Mouse (Mus musculus): ENCODE measurements at regions not wholly inside any gene's neighbourhood (a gene's known extent, or its start where the extent isn't known, plus 50 kb on each side); places are given as distances from the start of the nearest gene placed in this dataset.

GRCm38 (mm10) chr3:103494043-103494442, 81.0 kb upstream of the Syt6 start:
- TF ChIP-seq POLR2A (IDR thresholded peaks at IDR 0.05; ENCODE audit: extremely low read depth, insufficient read depth, low read length) (no peak), CTCF (IDR thresholded peaks at IDR 0.05; ENCODE audit: low read depth, low read length) (no peak)
- WGBS: 84% methylated on average over 3 of the region's 3 CpGs

GRCm38 (mm10) chr3:103496083-103496482, 78.9 kb upstream of the Syt6 start:
- no peaks in the 10 kb centered on the region for H3K4me1 ChIP-seq (ENCODE audit: control insufficient read depth, insufficient read depth, low read length)
- H3K79me2 ChIP-seq (ENCODE audit: control insufficient read depth, insufficient read depth, low read length): no peaks in the 10 kb centered on the region
- WGBS: 85% methylated on average over 6 of the region's 6 CpGs
- TF ChIP-seq POLR2A (IDR thresholded peaks at IDR 0.05; ENCODE audit: extremely low read depth, insufficient read depth, low read length) (no peak), CTCF (IDR thresholded peaks at IDR 0.05; ENCODE audit: low read depth, low read length) (no peak)
- no peak overlapping the region for H3K9ac ChIP-seq (ENCODE audit: low read depth, low read length)
- DNase-seq (ENCODE audit: extremely low read depth, low read depth, low spot score): no peak
- no peak overlapping the region for H3K4me3 ChIP-seq (ENCODE audit: insufficient read depth, low read depth, low read length)
- no peak overlapping the region for H3K27ac ChIP-seq (replicated peaks; ENCODE audit: insufficient read depth, low read depth, low read length)
- H3K27me3 ChIP-seq (ENCODE audit: control insufficient read depth, insufficient read depth, low read length): no peaks in the 10 kb centered on the region
- H3K36me3 ChIP-seq (ENCODE audit: control insufficient read depth, insufficient read depth, low read length): no peaks in the 10 kb centered on the region

More at GRCm38 (mm10) chr3:103494043-103494442, 81.0 kb upstream of the Syt6 start:
- no peak overlapping the region for H3K9ac ChIP-seq (ENCODE audit: low read depth, low read length)
- no peak overlapping the region for H3K4me3 ChIP-seq (ENCODE audit: insufficient read depth, low read depth, low read length)
- no peak for DNase-seq (ENCODE audit: extremely low read depth, low read depth, low spot score)
- no peak overlapping the region for H3K27ac ChIP-seq (replicated peaks; ENCODE audit: insufficient read depth, low read depth, low read length)
- no peaks in the 10 kb centered on the region for H3K36me3 ChIP-seq (ENCODE audit: control insufficient read depth, insufficient read depth, low read length)
- H3K27me3 ChIP-seq (ENCODE audit: control insufficient read depth, insufficient read depth, low read length): no peaks in the 10 kb centered on the region
- H3K4me1 ChIP-seq (ENCODE audit: control insufficient read depth, insufficient read depth, low read length): no peaks in the 10 kb centered on the region
- no peaks in the 10 kb centered on the region for H3K79me2 ChIP-seq (ENCODE audit: control insufficient read depth, insufficient read depth, low read length)

- DNase-seq (ENCODE audit: extremely low read depth, low read depth, low spot score): no peak
- Histone ChIP-seq H3K4me1 (ENCODE audit: control insufficient read depth, insufficient read depth, low read length) (no peaks in the 10 kb centered on the region), H3K4me3 (ENCODE audit: insufficient read depth, low read depth, low read length) (no peak overlapping the region), H3K36me3 (ENCODE audit: control insufficient read depth, insufficient read depth, low read length) (no peaks in the 10 kb centered on the region), H3K27me3 (ENCODE audit: control insufficient read depth, insufficient read depth, low read length) (no peaks in the 10 kb centered on the region), H3K27ac (replicated peaks; ENCODE audit: insufficient read depth, low read depth, low read length) (no peak overlapping the region), H3K79me2 (ENCODE audit: control insufficient read depth, insufficient read depth, low read length) (no peaks in the 10 kb centered on the region), H3K9ac (ENCODE audit: low read depth, low read length) (no peak overlapping the region)
- TF ChIP-seq CTCF (IDR thresholded peaks at IDR 0.05; ENCODE audit: low read depth, low read length) (no peak), POLR2A (IDR thresholded peaks at IDR 0.05; ENCODE audit: extremely low read depth, insufficient read depth, low read length) (no peak)
- WGBS: 94% methylated on average over 3 of the region's 3 CpGs
Measured at GRCm38 (mm10) chr3:103496683-103497082, 78.3 kb upstream of the Syt6 start.

GRCm38 (mm10) chr3:103497696-103498095, 77.3 kb upstream of the Syt6 start:
- no peaks in the 10 kb centered on the region for H3K4me1 ChIP-seq (ENCODE audit: control insufficient read depth, insufficient read depth, low read length)
- WGBS: 86% methylated on average over 3 of the region's 3 CpGs
- peak; percentile 7 for DNase-seq (ENCODE audit: extremely low read depth, low read depth, low spot score)

GRCm38 (mm10) chr3:103498458-103498857, 76.6 kb upstream of the Syt6 start:
- WGBS: 96% methylated on average over 4 of the region's 4 CpGs
- no peak for DNase-seq (ENCODE audit: extremely low read depth, low read depth, low spot score)
- no peak for TF ChIP-seq POLR2A (IDR thresholded peaks at IDR 0.05; ENCODE audit: extremely low read depth, insufficient read depth, low read length)
- TF ChIP-seq CTCF (IDR thresholded peaks at IDR 0.05; ENCODE audit: low read depth, low read length): no peak
- no peak overlapping the region for H3K27ac ChIP-seq (replicated peaks; ENCODE audit: insufficient read depth, low read depth, low read length)
- H3K9ac ChIP-seq (ENCODE audit: low read depth, low read length): no peak overlapping the region
- H3K36me3 ChIP-seq (ENCODE audit: control insufficient read depth, insufficient read depth, low read length): no peaks in the 10 kb centered on the region
- H3K27me3 ChIP-seq (ENCODE audit: control insufficient read depth, insufficient read depth, low read length): no peaks in the 10 kb centered on the region
- no peaks in the 10 kb centered on the region for H3K79me2 ChIP-seq (ENCODE audit: control insufficient read depth, insufficient read depth, low read length)
- no peak overlapping the region for H3K4me3 ChIP-seq (ENCODE audit: insufficient read depth, low read depth, low read length)
- no peaks in the 10 kb centered on the region for H3K4me1 ChIP-seq (ENCODE audit: control insufficient read depth, insufficient read depth, low read length)

More at GRCm38 (mm10) chr3:103497696-103498095, 77.3 kb upstream of the Syt6 start:
- Histone ChIP-seq H3K36me3 (ENCODE audit: control insufficient read depth, insufficient read depth, low read length) (no peaks in the 10 kb centered on the region), H3K4me3 (ENCODE audit: insufficient read depth, low read depth, low read length) (no peak overlapping the region), H3K79me2 (ENCODE audit: control insufficient read depth, insufficient read depth, low read length) (no peaks in the 10 kb centered on the region), H3K9ac (ENCODE audit: low read depth, low read length) (no peak overlapping the region), H3K27ac (replicated peaks; ENCODE audit: insufficient read depth, low read depth, low read length) (no peak overlapping the region), H3K27me3 (ENCODE audit: control insufficient read depth, insufficient read depth, low read length) (no peaks in the 10 kb centered on the region)
- no peak for TF ChIP-seq CTCF (IDR thresholded peaks at IDR 0.05; ENCODE audit: low read depth, low read length)
- TF ChIP-seq POLR2A (IDR thresholded peaks at IDR 0.05; ENCODE audit: extremely low read depth, insufficient read depth, low read length): no peak

GRCm38 (mm10) chr3:103499801-103500200, 75.2 kb upstream of the Syt6 start:
- H3K27ac ChIP-seq (replicated peaks; ENCODE audit: insufficient read depth, low read depth, low read length): no peak overlapping the region
- no peak overlapping the region for H3K4me3 ChIP-seq (ENCODE audit: insufficient read depth, low read depth, low read length)
- H3K4me1 ChIP-seq (ENCODE audit: control insufficient read depth, insufficient read depth, low read length): no peaks in the 10 kb centered on the region
- H3K79me2 ChIP-seq (ENCODE audit: control insufficient read depth, insufficient read depth, low read length): no peaks in the 10 kb centered on the region
- H3K27me3 ChIP-seq (ENCODE audit: control insufficient read depth, insufficient read depth, low read length): no peaks in the 10 kb centered on the region
- no peaks in the 10 kb centered on the region for H3K36me3 ChIP-seq (ENCODE audit: control insufficient read depth, insufficient read depth, low read length)
- 75% methylated on average over 1 of the region's 1 CpGs for WGBS
- TF ChIP-seq CTCF (IDR thresholded peaks at IDR 0.05; ENCODE audit: low read depth, low read length): no peak
- TF ChIP-seq POLR2A (IDR thresholded peaks at IDR 0.05; ENCODE audit: extremely low read depth, insufficient read depth, low read length): no peak
- no peak for DNase-seq (ENCODE audit: extremely low read depth, low read depth, low spot score)
- H3K9ac ChIP-seq (ENCODE audit: low read depth, low read length): no peak overlapping the region

Measured in liver, adult 2 months (tissue).